Mouse (Mus musculus) C2C12 (cell line): ENCODE measurements at regions not wholly inside any gene's neighbourhood (a gene's known extent, or its start where the extent isn't known, plus 50 kb on each side); places are given as distances from the start of the nearest gene placed in this dataset.
"Not testable (repeated sequence)": the region's sequence is repeated elsewhere in the genome, so short reads cannot be mapped to it uniquely, and the experiment has no call there.

Source experiments
- H3K27me3 ChIP-seq: one replicate; pipeline ENCODE4 v1.6.1; 2011; ENCODE audit not compliant: control insufficient read depth, insufficient read depth, insufficient read length
- H3K36me3 ChIP-seq: one replicate; pipeline ENCODE4 v1.6.1; 2011; ENCODE audit not compliant: control insufficient read depth, insufficient read depth
- H3K4me3 ChIP-seq: one replicate; pipeline ENCODE4 v1.5.1; 2011; ENCODE audit warnings: mild to moderate bottlenecking, control low read depth; ENCODE audit not compliant: poor library complexity, insufficient read depth, severe bottlenecking
- H3K79me2 ChIP-seq: one replicate; pipeline ENCODE4 v1.6.1; 2011; ENCODE audit not compliant: control insufficient read depth, insufficient read depth
- H3K79me3 ChIP-seq: one replicate; pipeline ENCODE4 v1.6.1; 2011; ENCODE audit warnings: low read depth, control low read depth
- H3ac ChIP-seq: one replicate; pipeline ENCODE3; 2011; ENCODE audit warnings: low read depth; ENCODE audit not compliant: control insufficient read depth, insufficient read length
- CEBPB ChIP-seq: IDR thresholded peaks from one replicate; pipeline ENCODE4 v1.6.1; 2011; ENCODE audit warnings: low read depth, mild to moderate bottlenecking, control low read depth, moderate library complexity
- CTCF ChIP-seq: IDR thresholded peaks from one replicate; pipeline ENCODE4 v1.5.1; 2011; ENCODE audit not compliant: control insufficient read depth, insufficient read depth, insufficient read length
- FOSL1 ChIP-seq: IDR thresholded peaks from one replicate; pipeline ENCODE4 v1.8.0; 2011; ENCODE audit warnings: mild to moderate bottlenecking, low read length; ENCODE audit not compliant: poor library complexity, insufficient read depth, severe bottlenecking
- MAX ChIP-seq: IDR thresholded peaks from one replicate; pipeline ENCODE4 v1.6.1; 2011; ENCODE audit warnings: mild to moderate bottlenecking, control low read depth
- MYOD1 ChIP-seq: IDR thresholded peaks from one replicate; pipeline ENCODE4 v1.6.1; 2011; ENCODE audit warnings: low read depth; ENCODE audit not compliant: control insufficient read depth, insufficient read length
- MYOG ChIP-seq: IDR thresholded peaks from one replicate; pipeline ENCODE4 v1.6.1; 2011; ENCODE audit not compliant: control insufficient read depth, insufficient read length; ENCODE audit errors: extremely low read depth
- USF1 ChIP-seq: IDR thresholded peaks from one replicate; pipeline ENCODE4 v1.6.1; 2011; ENCODE audit warnings: low read depth, mild to moderate bottlenecking, control low read depth, moderate library complexity

- no peaks in the 10 kb centered on the region for H3K36me3 ChIP-seq
- no peak for TF ChIP-seq MYOG
- TF ChIP-seq MYOD1 = no peak
- TF ChIP-seq USF1 = no peak
- no peak for TF ChIP-seq CTCF
- TF ChIP-seq FOSL1 = no peak
- TF ChIP-seq CEBPB = no peak
- TF ChIP-seq MAX = no peak
- no peaks in the 10 kb centered on the region for H3K27me3 ChIP-seq
- no peak overlapping the region for H3ac ChIP-seq
- no peaks in the 10 kb centered on the region for H3K79me3 ChIP-seq
- H3K79me2 ChIP-seq = no peaks in the 10 kb centered on the region
- no peak overlapping the region for H3K4me3 ChIP-seq
Measured at GRCm38 (mm10) chr4:4623840-4624239, 169.3 kb downstream of the Impad1 start.

DNA sequence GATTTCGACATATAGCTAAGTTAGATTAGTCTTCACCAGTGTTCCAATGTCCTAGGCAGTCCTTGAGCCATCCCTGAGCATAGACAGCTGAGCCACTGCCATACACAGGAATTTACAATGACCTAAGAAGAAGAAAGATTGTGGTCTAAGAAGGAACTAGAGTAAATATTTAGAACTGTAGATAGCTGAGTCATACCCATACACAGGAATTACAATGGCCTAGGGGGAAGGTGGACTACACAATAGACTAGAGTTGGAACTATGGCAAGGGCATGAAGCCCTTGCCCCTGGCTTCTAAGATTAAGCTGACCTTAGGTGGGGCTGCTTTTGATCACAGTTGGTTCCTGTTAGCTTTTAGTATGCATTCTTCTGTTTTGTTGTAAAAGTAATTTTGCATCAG lies 173.0 kb downstream of the Impad1 start:
- not testable (repeated sequence) for H3ac ChIP-seq, H3K79me3 ChIP-seq, H3K27me3 ChIP-seq, H3K79me2 ChIP-seq, H3K36me3 ChIP-seq, H3K4me3 ChIP-seq

DNA sequence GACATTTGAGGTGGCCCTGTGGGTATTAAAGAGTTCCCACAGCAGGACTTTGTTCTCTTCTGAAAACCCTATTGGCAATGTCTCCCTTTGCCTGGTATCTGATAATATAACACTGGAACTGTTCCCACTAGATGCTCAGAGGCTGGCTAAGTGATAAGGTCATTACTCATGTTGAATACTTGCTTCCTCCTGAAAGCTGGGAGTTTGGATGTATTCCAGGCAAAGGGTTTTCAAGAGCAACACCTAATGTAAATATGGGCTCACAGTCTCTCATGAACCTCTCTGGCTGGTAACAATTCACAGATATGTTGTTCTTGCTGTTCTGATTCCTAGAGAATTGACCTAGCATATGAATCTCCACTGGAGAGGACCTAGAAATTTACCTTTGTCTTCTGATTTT lies 178.6 kb downstream of the Impad1 start:
- H3K27me3 ChIP-seq = no peaks in the 10 kb centered on the region
- H3K79me3 ChIP-seq = no peaks in the 10 kb centered on the region
- no peaks in the 10 kb centered on the region for H3K79me2 ChIP-seq
- H3ac ChIP-seq = no peak overlapping the region
- H3K4me3 ChIP-seq = no peak overlapping the region
- no peaks in the 10 kb centered on the region for H3K36me3 ChIP-seq
- TF ChIP-seq FOSL1 (no peak), MYOG (no peak), CTCF (no peak), MAX (no peak), MYOD1 (no peak), CEBPB (no peak), USF1 (no peak)
